Mouse (Mus musculus) left cerebral cortex, postnatal 10 days (tissue): ENCODE data around the gene Gpam. TPM values are rescaled to one million over a fixed set of nuclear protein-coding genes. Genes with fewer than 3 reads are reported as not detected.

Source experiments
- total RNA-seq, 2 experiments: library from RNA; stranded (reverse); gene quantifications; 2 replicates each; pipeline ENCODE4 v1.2.3; 2021

Gpam gene
- total RNA-seq, 2 experiments from 2014 or later, result 59.1 to 60.1 TPM

Other genes starting within 250 kb of the Gpam start
- gene Tectb, start 53.5 kb upstream of the Gpam start, total RNA-seq, result under 1 TPM in 1 of 2 experiments, not detected in 1; 0.32 TPM
- 1 to 10 TPM; 2.4 to 2.7 TPM for gene Gucy2g, start 114.0 kb upstream of the Gpam start, total RNA-seq
- gene Acsl5, start 124.7 kb upstream of the Gpam start, total RNA-seq, result 10 to 100 TPM; 38.9 to 40.2 TPM
- gene Zdhhc6, start 188.8 kb upstream of the Gpam start, total RNA-seq, result 10 to 100 TPM; 25.6 to 26.8 TPM
- gene Vti1a, start 189.1 kb upstream of the Gpam start, total RNA-seq, result 10 to 100 TPM; 58.0 to 61.1 TPM